Mouse (Mus musculus) right cerebral cortex, postnatal 10 days (tissue): ENCODE measurements at regions not wholly inside any gene's neighbourhood (a gene's known extent, or its start where the extent isn't known, plus 50 kb on each side); places are given as distances from the start of the nearest gene placed in this dataset.
A peak's percentile ranks its signal among the peaks of the same experiment; 100 is the strongest.

Source experiments
- DNase-seq, 2 experiments: peaks; one replicate each; pipeline ENCODE4 v3.0.0; 2021; ENCODE audit warnings: low spot score in 2 of 2

DNA sequence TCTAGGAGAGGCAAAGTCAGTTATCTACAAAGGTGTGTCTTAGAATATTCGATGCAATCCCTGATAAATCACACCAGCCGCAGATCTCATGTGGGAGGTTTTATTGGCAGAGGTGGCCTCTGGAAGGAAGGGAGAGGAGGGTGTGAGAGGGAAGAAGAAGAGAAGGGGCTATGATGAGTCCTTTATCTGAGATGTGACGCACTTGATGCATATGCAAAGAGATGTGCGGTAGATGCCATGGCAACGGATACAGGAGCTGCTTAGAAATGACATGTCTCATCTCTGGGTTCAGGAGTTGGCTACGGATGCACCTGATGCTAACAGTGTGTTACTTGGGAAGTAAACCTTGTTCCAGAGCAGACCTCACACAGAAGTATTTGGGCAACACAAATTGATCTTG lies 718.6 kb upstream of the Gm21961 start:
- DNase-seq: peak; percentile 47 to 70

GRCm38 (mm10) chr15:65731308-65731707 lies 716.6 kb upstream of the Gm21961 start:
- DNase-seq: no peak

DNA sequence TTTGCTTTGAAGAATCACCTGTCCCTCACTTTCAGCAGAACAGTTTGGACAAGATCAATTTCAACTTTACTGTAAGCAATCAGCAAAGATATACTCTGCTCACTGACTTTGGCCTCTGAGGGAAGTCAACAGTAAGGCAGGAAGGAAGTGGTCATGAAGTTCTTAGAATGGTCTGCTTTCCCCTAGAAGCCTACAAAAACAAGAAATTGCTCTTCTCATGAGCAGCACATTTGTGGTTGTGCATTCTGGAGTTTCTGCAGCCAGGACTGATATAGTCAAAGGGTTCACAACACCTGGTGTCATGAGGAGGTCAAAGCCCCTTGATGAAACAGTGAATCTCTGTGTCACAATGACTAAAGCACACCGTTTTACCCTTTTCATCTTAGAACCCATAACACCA lies 712.4 kb upstream of the Gm21961 start:
- no peak for DNase-seq

- DNase-seq: no peak
Observed at GRCm38 (mm10) chr15:65726271-65726670, 711.6 kb upstream of the Gm21961 start.

DNA sequence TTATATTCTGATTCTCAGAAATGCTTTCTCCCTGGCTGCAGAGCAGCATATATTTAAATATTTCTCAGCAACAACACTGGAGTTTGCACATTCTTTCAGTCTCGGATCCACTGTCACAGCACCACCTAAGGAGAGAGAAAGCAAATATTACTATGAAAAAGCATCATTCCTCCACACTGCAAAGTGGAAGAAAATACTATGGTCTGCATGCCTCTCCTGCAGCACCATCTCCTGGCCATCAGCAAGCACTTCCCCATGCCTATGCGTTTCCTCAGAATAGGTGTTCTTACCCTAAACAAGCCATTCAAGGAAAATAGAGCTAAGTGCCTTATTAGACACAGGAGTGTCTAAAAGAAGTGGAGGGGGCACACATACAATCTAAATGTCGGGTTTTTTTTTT lies 688.9 kb upstream of the Gm21961 start:
- peak; percentile 70 to 73 for DNase-seq

DNA sequence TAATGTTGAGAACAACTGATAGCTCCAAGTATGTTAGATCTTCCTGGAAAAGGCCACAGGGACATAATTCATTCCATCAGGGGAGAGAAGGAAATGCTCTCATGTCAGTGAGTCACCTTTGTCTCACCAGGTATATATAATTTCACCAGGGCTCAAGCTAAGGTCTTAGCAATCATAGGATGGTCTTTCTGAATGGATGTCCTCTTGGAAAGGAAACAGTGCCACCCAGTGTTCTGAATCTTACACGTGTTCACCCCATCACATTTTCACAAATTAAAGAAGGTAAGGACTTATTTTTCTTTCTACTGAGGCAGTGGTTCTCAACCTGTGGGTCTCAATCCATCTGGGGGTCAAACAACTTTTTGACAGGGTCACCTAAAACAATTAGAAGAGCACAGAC lies 686.8 kb upstream of the Gm21961 start:
- peak; percentile 27 to 46 for DNase-seq

- DNase-seq: no peak
Observed at GRCm38 (mm10) chr15:65698596-65698995, 683.9 kb upstream of the Gm21961 start.
